Mouse (Mus musculus) retina, embryonic 14.5 days (tissue): ENCODE measurements around the gene Dglucy.

ENCODE experiments used
- DNase-seq: peaks from one replicate; pipeline ENCODE4 v3.0.0-alpha.2; 2015; ENCODE audit warnings: low spot score

The Dglucy gene

GRCm38 (mm10) chr12:100841211-100841792, 62.4 kb downstream of the Dglucy start:
- peak; percentile 89 for DNase-seq

- DNase-seq: no peak
Observed at GRCm38 (mm10) chr12:100843171-100843570, 64.3 kb downstream of the Dglucy start.

GRCm38 (mm10) chr12:100844546-100844945, 65.7 kb downstream of the Dglucy start:
- no peak for DNase-seq

GRCm38 (mm10) chr12:100845829-100846228, 67.0 kb downstream of the Dglucy start:
- peak; percentile 56 for DNase-seq

GRCm38 (mm10) chr12:100846566-100846965, 67.7 kb downstream of the Dglucy start:
- no peak for DNase-seq

GRCm38 (mm10) chr12:100847437-100848080, 68.7 kb downstream of the Dglucy start:
- no peak for DNase-seq

- peak; percentile 88 for DNase-seq
Observed at GRCm38 (mm10) chr12:100849421-100850138, 70.7 kb downstream of the Dglucy start.

- DNase-seq: no peak
Observed at GRCm38 (mm10) chr12:100852370-100852769, 73.5 kb downstream of the Dglucy start.

- DNase-seq: no peak
Observed at GRCm38 (mm10) chr12:100856337-100856736, 77.5 kb downstream of the Dglucy start.

- DNase-seq: no peak
Observed at GRCm38 (mm10) chr12:100857791-100858190, 78.9 kb downstream of the Dglucy start.

GRCm38 (mm10) chr12:100862272-100862671, 83.4 kb downstream of the Dglucy start:
- no peak for DNase-seq

GRCm38 (mm10) chr12:100862856-100863446, 84.1 kb downstream of the Dglucy start:
- DNase-seq: no peak

GRCm38 (mm10) chr12:100865072-100865471, 86.2 kb downstream of the Dglucy start:
- no peak for DNase-seq

GRCm38 (mm10) chr12:100865509-100866078, 86.7 kb downstream of the Dglucy start:
- peak; percentile 35 for DNase-seq

- no peak for DNase-seq
Observed at GRCm38 (mm10) chr12:100867097-100867496, 88.2 kb downstream of the Dglucy start.

- DNase-seq: no peak
Observed at GRCm38 (mm10) chr12:100868049-100868622, 89.3 kb downstream of the Dglucy start.

GRCm38 (mm10) chr12:100871234-100871633, 92.4 kb downstream of the Dglucy start:
- DNase-seq: no peak

- DNase-seq: no peak
Observed at GRCm38 (mm10) chr12:100871841-100872240, 93.0 kb downstream of the Dglucy start.

- DNase-seq: no peak
Observed at GRCm38 (mm10) chr12:100873612-100874011, 94.8 kb downstream of the Dglucy start.

GRCm38 (mm10) chr12:100875553-100875952, 96.7 kb downstream of the Dglucy start:
- no peak for DNase-seq

GRCm38 (mm10) chr12:100875960-100876359, 97.1 kb downstream of the Dglucy start:
- no peak for DNase-seq

GRCm38 (mm10) chr12:100877936-100878335, 99.1 kb downstream of the Dglucy start:
- DNase-seq: no peak
